Mouse (Mus musculus) ovary, postnatal 14 days (tissue): ENCODE results near the gene Dcdc2a.
A peak's percentile ranks its signal among the peaks of the same experiment; 100 is the strongest.

Experiments
- DNase-seq: peaks from one replicate; pipeline ENCODE4 v3.0.0; 2022; ENCODE audit warnings: low spot score

The Dcdc2a gene

GRCm38 (mm10) chr13:25055873-25056667, at the start of gene Dcdc2a:
Dcdc2a (plus strand) TSS chr13:25056004.
- no peak for DNase-seq

- DNase-seq, result no peak
Observed at GRCm38 (mm10) chr13:25007115-25007514, 48.7 kb upstream of the Dcdc2a start.

GRCm38 (mm10) chr13:25018316-25018715, 37.5 kb upstream of the Dcdc2a start:
- no peak for DNase-seq

- DNase-seq, result peak; percentile 80
Observed at GRCm38 (mm10) chr13:25019793-25020539, 35.8 kb upstream of the Dcdc2a start, which contains the start of gene Mrs2. Mrs2 (minus strand) TSS chr13:25020379.

GRCm38 (mm10) chr13:25020540-25020892, 35.3 kb upstream of the Dcdc2a start:
- no peak for DNase-seq

- no peak for DNase-seq
Observed at GRCm38 (mm10) chr13:25022386-25022785, 33.4 kb upstream of the Dcdc2a start.

GRCm38 (mm10) chr13:25023129-25023528, 32.7 kb upstream of the Dcdc2a start:
- DNase-seq, result no peak

GRCm38 (mm10) chr13:25024655-25025054, 31.1 kb upstream of the Dcdc2a start:
- no peak for DNase-seq

- no peak for DNase-seq
Observed at GRCm38 (mm10) chr13:25026409-25027113, 29.2 kb upstream of the Dcdc2a start.

- DNase-seq, result no peak
Observed at GRCm38 (mm10) chr13:25027114-25027425, 28.7 kb upstream of the Dcdc2a start.

- DNase-seq, result no peak
Observed at GRCm38 (mm10) chr13:25039488-25039887, 16.3 kb upstream of the Dcdc2a start.

GRCm38 (mm10) chr13:25052671-25053070, 3.1 kb upstream of the Dcdc2a start:
- DNase-seq, result no peak

- peak; percentile 41 for DNase-seq
Observed at GRCm38 (mm10) chr13:25055111-25055554, 671 bp upstream of the Dcdc2a start.

GRCm38 (mm10) chr13:25066659-25067058, 10.9 kb downstream of the Dcdc2a start:
- no peak for DNase-seq

- no peak for DNase-seq
Observed at GRCm38 (mm10) chr13:25067183-25067582, 11.4 kb downstream of the Dcdc2a start.

- DNase-seq, result no peak
Observed at GRCm38 (mm10) chr13:25069765-25070164, 14.0 kb downstream of the Dcdc2a start.

GRCm38 (mm10) chr13:25070791-25071190, 15.0 kb downstream of the Dcdc2a start:
- no peak for DNase-seq

- DNase-seq, result no peak
Observed at GRCm38 (mm10) chr13:25077262-25077661, 21.5 kb downstream of the Dcdc2a start.

- DNase-seq, result no peak
Observed at GRCm38 (mm10) chr13:25083144-25083572, 27.4 kb downstream of the Dcdc2a start.

GRCm38 (mm10) chr13:25085147-25085546, 29.3 kb downstream of the Dcdc2a start:
- DNase-seq, result no peak

GRCm38 (mm10) chr13:25091347-25091746, 35.5 kb downstream of the Dcdc2a start:
- no peak for DNase-seq

- no peak for DNase-seq
Observed at GRCm38 (mm10) chr13:25093776-25094175, 38.0 kb downstream of the Dcdc2a start.

- no peak for DNase-seq
Observed at GRCm38 (mm10) chr13:25094381-25094780, 38.6 kb downstream of the Dcdc2a start.
